Mouse (Mus musculus) cerebellum, adult 11-12 months (tissue): ENCODE measurements around the gene Itsn1.

Experiments
- DNase-seq: peaks from one replicate; pipeline ENCODE4 v3.0.0; 2022

Gene Itsn1

DNA sequence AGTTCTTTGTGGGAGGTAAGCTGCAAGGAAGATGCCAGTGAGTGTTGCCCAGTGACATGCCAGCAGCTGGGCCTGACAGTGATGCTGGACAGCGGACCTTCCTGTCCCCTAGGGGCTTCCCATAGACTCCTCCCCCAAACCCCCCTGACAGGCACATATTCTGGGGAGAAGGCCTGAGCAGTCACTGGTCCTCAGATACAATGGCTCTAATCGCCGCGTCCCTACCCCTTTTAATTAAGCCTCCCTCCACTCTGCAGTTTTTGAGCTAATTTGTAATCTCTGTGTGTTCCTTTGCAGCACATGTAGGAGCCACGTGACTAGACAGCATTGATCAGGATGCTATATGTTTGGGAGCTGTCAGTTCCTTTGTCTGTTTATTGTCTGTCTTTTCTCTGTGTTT is 41.6 kb downstream of the Itsn1 start:
- no peak for DNase-seq

GRCm38 (mm10) chr16:91771334-91771733 is 42.3 kb downstream of the Itsn1 start:
- no peak for DNase-seq

GRCm38 (mm10) chr16:91772586-91772985 is 43.5 kb downstream of the Itsn1 start:
- DNase-seq: no peak

- no peak for DNase-seq
Observed at GRCm38 (mm10) chr16:91779576-91779975, 50.5 kb downstream of the Itsn1 start.

DNA sequence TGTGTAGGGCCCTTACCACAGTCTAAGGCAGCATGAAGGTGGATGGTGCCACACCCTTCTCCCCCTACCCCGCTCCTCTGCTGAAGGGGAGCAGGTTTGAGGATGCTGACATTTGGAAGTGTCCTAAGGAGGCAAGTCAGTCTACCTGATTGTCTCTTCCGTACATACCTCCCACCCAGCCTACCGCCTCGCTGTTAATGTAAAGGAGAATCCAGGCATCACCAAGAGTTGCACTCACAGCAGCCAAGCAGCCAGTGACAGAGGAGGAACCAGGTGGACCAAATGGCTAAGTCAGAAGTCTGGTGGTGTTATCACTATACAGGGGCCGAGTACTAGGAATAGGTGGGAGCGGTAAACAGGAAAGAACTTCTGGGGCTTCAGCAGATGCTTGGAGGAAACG is 51.1 kb downstream of the Itsn1 start:
- DNase-seq: no peak

DNA sequence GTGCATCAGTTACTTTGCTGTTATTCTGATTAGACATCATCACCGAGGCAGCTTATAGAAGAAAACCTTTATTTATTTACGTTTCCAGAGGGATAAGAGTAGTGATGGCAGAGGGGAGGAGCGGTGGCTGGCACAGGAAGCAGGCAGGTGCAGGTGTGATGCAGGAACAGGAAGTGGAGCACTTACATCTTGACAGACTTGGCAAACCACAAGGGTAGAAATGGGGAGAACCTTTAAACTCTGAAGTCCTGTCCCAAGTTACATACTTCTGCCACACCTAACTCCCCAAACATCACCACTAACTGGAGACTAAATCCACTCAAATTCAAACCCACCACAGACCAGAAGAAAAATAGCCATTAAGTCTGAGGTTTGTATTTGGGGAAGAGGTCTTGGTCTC is 51.7 kb downstream of the Itsn1 start:
- no peak for DNase-seq

DNA sequence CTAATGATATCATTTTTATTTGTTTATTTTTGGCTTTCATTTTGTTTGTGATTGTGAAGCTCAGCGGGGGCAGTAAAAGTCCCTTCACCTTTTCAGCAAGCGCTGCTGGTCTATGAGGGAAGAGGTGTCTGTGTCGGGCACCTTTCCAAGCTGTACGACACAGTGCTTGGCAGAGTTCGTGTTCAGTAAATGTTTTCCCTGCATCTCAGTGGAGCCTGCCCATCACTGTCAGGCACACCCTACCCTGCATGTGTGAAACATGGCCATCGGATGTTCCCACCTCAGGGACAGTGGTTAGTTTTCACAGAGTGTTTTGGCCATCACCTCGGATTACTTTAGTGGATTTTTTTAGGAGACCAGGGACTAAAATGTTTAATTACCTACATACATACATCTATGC is 54.1 kb downstream of the Itsn1 start:
- peak; percentile 69 for DNase-seq

DNA sequence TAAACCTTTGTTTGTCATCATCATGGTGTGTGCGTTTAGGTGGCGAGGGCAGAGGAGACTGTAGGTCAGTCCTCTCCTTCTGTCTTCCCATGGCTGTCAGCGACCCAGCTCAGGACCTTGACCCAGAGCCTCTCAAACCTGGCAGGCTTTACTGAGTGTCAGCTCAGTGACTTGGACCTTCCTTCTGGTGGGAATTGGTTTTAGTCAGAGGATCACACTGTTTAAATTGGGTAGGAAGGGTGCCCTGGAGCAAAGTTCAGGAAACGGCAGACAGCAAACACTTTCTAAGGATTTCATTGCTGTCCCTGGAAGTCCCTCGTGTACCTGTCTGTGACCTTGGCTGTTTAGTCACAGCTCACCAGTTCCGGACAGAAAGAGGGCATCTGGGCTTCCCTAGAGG is 55.2 kb downstream of the Itsn1 start:
- DNase-seq: no peak

GRCm38 (mm10) chr16:91786425-91786824 is 57.3 kb downstream of the Itsn1 start:
- peak; percentile 58 for DNase-seq

- DNase-seq: no peak
Observed at GRCm38 (mm10) chr16:91789728-91790127, 60.6 kb downstream of the Itsn1 start.

- DNase-seq: no peak
Observed at GRCm38 (mm10) chr16:91792477-91793196, 63.6 kb downstream of the Itsn1 start.

DNA sequence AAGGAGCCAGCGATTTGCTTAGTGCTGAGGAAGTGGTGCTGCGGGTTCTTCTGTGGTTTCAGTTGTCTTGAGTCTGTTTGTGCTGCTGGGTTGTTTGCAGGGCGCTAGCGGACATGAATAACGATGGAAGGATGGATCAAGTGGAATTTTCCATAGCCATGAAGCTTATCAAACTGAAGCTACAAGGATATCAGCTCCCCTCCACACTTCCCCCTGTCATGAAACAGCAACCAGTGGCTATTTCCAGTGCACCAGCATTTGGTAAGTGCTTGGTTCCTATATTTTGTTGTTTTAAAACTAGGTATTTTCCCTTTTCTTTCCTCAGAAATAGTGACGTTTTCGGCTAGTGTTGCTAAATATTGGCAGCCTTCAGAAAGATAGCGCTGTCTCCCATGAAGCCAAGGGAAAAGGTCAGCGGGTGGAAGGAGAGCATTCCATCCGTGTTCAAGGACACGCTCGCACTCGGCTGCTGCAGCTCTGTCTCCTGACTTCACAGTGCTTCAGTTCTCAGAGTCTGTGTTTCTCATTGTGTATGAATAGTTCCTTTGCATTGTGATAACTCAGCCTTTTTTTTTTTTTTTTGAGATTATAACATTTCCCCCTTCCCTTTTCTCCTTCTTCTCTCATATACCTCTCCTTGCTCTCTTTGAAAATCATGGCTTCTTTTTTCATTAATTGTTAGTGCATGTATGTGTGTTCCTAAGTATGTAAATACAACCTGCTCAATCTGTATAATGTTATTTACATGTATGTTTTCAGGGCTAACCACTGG is 64.6 kb downstream of the Itsn1 start:
- DNase-seq: no peak

- DNase-seq: no peak
Observed at GRCm38 (mm10) chr16:91794306-91794705, 65.2 kb downstream of the Itsn1 start.

- no peak for DNase-seq
Observed at GRCm38 (mm10) chr16:91795044-91795443, 66.0 kb downstream of the Itsn1 start.

GRCm38 (mm10) chr16:91795606-91796005 is 66.5 kb downstream of the Itsn1 start:
- DNase-seq: no peak

- no peak for DNase-seq
Observed at GRCm38 (mm10) chr16:91801426-91801825, 72.3 kb downstream of the Itsn1 start.

GRCm38 (mm10) chr16:91802461-91803062 is 73.5 kb downstream of the Itsn1 start:
- DNase-seq: no peak

- DNase-seq: no peak
Observed at GRCm38 (mm10) chr16:91804418-91804817, 75.3 kb downstream of the Itsn1 start.

GRCm38 (mm10) chr16:91804831-91805230 is 75.8 kb downstream of the Itsn1 start:
- peak; percentile 36 for DNase-seq

DNA sequence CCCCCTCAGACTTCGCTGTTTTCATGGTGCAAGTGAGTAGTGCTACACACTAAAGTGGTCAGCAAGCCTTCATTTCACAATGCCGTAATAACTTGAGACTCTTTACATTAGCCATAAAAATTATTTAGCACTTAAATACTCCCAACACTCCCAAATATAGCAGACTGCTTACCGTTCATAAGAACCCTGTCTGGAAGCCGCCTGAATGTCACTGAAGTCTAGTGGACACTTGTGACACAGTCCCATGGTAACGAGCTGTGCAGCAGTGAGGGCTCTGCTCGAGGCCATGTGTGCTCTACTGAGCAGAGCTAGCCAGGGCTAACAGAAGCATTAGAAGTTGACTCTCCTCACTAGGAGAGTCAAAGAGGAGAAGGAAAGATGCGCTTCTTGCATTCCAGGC is 81.2 kb downstream of the Itsn1 start:
- no peak for DNase-seq

DNA sequence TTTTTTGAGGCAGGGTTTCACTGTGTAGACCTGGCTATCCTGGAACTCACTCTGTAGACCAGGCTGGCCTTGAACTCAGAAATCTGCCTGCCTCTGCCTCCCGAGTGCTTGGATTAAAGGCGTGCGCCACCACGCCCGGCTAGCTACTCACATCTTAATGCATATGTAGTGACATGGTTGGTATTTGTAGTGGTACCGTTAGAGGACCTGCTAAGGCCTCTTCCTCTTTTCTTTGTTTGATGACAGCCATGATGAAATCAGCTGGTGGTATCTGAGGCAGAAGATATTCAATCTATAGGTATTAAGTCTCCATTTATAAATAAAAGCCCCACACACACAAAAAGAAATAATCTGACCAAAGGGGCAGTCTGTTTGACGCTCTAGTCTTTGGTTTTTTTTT is 82.3 kb downstream of the Itsn1 start:
- no peak for DNase-seq

- DNase-seq: no peak
Observed at GRCm38 (mm10) chr16:91811876-91812275, 82.8 kb downstream of the Itsn1 start.

- DNase-seq: no peak
Observed at GRCm38 (mm10) chr16:91813543-91813942, 84.5 kb downstream of the Itsn1 start.

- no peak for DNase-seq
Observed at GRCm38 (mm10) chr16:91815067-91815466, 86.0 kb downstream of the Itsn1 start.
